Mouse (Mus musculus) right cerebral cortex, postnatal 10 days (tissue): ENCODE measurements at regions not wholly inside any gene's neighbourhood (a gene's known extent, or its start where the extent isn't known, plus 50 kb on each side); places are given as distances from the start of the nearest gene placed in this dataset.

ENCODE experiments used
- DNase-seq, 2 experiments: peaks; one replicate each; pipeline ENCODE4 v3.0.0; 2021; ENCODE audit warnings: low spot score in 2 of 2

DNA sequence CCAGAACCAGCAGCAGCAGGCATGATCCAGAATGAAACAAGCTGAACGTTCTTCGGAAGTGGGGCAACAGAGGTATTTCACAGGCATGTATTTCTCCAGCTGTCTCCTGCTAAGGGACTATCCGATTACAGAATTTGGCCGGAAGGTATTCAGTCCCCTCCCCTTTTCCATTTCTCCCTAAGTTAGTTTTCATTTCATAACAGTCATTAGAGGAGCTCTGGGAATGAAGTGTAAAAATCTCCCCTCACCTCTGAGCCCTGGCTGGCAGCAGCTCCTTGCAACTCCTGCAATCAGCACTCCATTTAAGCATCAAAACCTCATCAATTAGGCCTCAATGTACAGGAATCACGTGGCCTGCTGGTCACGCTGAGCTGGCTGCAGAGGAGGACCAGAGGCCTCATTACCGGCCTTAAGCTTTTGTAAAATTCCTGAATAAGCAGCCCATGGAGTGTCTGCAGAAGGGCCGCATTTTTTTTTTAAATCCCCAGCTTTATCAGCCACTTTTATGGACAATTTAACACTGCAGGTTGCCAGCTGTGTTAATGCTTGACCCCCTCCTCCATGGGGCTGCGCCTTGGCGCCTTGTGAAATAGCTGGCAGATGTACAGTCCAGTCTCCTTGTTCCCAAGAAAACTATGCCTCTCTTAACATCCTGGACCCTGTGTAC is 456.1 kb upstream of the Kirrel3 start:
- no peak for DNase-seq

DNA sequence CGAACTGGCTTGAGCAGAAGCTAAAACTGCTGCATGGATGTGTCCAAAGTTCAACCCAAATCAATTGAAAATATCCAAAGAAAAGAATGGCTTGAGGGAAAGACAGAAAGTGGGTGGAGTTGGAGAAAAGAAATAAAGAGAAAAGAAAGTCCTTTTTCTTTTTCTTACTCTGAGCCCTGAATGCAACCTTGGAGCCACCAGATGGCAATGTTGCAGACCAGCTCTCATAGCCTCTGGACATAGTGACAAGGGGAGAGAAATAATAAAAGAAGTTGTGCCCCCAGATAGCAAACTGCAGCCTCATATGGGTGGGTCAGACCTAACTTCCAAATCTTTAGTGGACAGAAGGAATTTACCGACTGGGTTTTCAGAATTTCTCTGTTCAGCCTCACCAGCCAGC is 431.3 kb upstream of the Kirrel3 start:
- DNase-seq, result peak; percentile 24 to 25
